Mouse (Mus musculus): ENCODE results near the gene Ifna5.
"Not testable (repeated sequence)": the region's sequence is repeated elsewhere in the genome, so short reads cannot be mapped to it uniquely, and the experiment has no call there.

- TF ChIP-seq CTCF, EP300 (IDR thresholded peaks at IDR 0.05; ENCODE audit: low read depth): not testable (repeated sequence)
Observed at GRCm38 (mm10) chr4:88799365-88799764, 36.0 kb upstream of the Ifna5 start, which contains the start of gene Gm13285.
